Mouse (Mus musculus): ENCODE data around the gene Mcm3. TPM values are rescaled to one million over a fixed set of nuclear protein-coding genes. Genes with fewer than 3 reads are reported as not detected.

The Mcm3 gene
- polyA plus RNA-seq (2015; fragmentation: Nextera tagmentation; extraction: Ambion mirVana): 23.9 and 26.8 TPM in 2 replicates

DNA sequence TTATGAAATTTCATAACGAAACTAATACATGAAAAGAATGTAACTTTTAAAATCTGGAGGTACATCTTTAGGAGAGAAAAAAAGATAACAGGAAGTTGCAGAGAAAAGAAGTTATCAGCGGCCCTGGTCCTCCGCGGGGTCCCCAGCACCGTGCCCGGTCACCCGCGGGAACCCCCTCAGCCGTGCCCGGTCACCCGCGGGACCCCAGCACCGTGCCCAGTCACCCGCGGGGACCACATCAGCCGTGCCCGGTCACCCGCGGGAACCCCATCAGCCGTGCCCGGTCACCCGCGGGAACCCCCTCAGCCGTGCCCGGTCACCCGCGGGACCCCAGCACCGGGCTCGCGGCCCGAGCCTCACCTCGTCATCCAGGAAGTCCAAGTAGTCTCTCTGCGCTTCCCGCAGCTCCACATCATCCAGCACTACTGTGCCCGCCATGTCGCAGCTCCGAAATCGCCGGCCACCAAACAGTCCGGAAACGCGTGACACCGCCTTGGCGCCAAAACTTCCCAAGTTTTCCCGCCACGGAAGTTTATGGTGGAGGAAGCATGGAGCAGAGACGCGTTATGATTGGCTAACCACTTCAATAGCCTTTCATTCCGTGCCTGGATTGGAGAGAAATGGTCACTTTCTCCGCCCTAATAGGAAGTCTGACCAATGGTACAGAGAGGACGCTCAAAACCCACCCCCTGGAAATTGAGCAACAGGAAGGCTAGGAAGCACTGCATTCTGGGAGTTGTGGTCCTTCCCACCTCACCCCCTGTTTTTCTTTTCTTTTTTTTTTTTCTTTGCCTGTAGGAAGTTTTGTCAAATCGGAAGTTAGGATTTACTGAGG, at the start of gene Mcm3:
TSS of gene Mcm3 (minus strand) at position 542 of the 835 bp plus-strand sequence.
- H3K4me2 ChIP-seq: peak within 1 kb of the TSS; percentile 78
- H3K9me3 ChIP-seq: no peaks in the 10 kb centered on the region
- under 1% methylated on average over 52 of the region's 52 CpGs for WGBS
- peaks cover 5% of the 10 kb centered on the region for H3K4me1 ChIP-seq (replicated peaks)
- peak; percentile 100 for ATAC-seq (ENCODE audit: low read depth)
- peak within 1 kb of the TSS; percentile 56; the same call in 1 of the 2 replicates for H3K9ac ChIP-seq
- H3K27ac ChIP-seq (replicated peaks): no peak within 1 kb of the TSS
- peak within 1 kb of the TSS; percentile 54 for H3K4me3 ChIP-seq
- no peaks in the 10 kb centered on the region for H3K27me3 ChIP-seq
- peaks cover 11% of the 10 kb centered on the region; the same call in 1 of the 2 replicates for H3K36me3 ChIP-seq

DNA sequence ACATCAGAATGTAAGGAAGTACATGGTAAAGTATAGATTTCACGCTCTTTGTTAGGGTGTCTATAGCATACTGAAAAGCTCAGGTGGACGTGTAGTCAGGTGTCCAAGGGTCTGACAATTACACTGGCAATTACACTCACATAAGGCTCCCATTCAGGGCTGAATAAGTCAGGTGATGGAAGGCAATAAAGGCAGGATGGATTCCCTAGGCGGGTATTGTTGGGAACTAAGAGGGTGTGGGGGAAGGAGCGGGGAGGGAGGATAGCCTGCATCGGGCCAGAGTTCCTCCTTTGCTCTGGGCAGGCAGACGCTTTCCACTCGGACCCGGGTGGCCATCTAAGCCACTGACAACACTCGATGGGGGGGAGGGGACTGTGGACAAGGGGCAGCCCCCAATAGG, 47.9 kb upstream of the Mcm3 start:
- peak; percentile 71 for ATAC-seq (ENCODE audit: low read depth)
- WGBS: 11% methylated on average over 9 of the region's 9 CpGs

GRCm38 (mm10) chr1:20867241-20867902, 47.3 kb upstream of the Mcm3 start:
- peak overlapping the region; percentile 76 for H3K27ac ChIP-seq (replicated peaks)
- no peak overlapping the region for H3K9ac ChIP-seq
- H3K27me3 ChIP-seq: no peaks in the 10 kb centered on the region
- no peak overlapping the region for H3K4me3 ChIP-seq
- peak; percentile 85 for ATAC-seq (ENCODE audit: low read depth)
- 16% methylated on average over 8 of the region's 8 CpGs for WGBS
- H3K4me2 ChIP-seq: no peak overlapping the region
- H3K4me1 ChIP-seq (replicated peaks): peaks cover 10% of the 10 kb centered on the region
- H3K36me3 ChIP-seq: no peaks in the 10 kb centered on the region
- H3K9me3 ChIP-seq: no peaks in the 10 kb centered on the region

More for the DNA sequence above, 47.9 kb upstream of the Mcm3 start:
- H3K36me3 ChIP-seq: no peaks in the 10 kb centered on the region
- peak overlapping the region; percentile 18; the same call in 1 of the 2 replicates for H3K4me2 ChIP-seq
- peaks cover 10% of the 10 kb centered on the region for H3K4me1 ChIP-seq (replicated peaks)
- no peak overlapping the region for H3K4me3 ChIP-seq
- no peak overlapping the region for H3K9ac ChIP-seq
- H3K27me3 ChIP-seq: no peaks in the 10 kb centered on the region
- H3K9me3 ChIP-seq: no peaks in the 10 kb centered on the region
- peak overlapping the region; percentile 76 for H3K27ac ChIP-seq (replicated peaks)

DNA sequence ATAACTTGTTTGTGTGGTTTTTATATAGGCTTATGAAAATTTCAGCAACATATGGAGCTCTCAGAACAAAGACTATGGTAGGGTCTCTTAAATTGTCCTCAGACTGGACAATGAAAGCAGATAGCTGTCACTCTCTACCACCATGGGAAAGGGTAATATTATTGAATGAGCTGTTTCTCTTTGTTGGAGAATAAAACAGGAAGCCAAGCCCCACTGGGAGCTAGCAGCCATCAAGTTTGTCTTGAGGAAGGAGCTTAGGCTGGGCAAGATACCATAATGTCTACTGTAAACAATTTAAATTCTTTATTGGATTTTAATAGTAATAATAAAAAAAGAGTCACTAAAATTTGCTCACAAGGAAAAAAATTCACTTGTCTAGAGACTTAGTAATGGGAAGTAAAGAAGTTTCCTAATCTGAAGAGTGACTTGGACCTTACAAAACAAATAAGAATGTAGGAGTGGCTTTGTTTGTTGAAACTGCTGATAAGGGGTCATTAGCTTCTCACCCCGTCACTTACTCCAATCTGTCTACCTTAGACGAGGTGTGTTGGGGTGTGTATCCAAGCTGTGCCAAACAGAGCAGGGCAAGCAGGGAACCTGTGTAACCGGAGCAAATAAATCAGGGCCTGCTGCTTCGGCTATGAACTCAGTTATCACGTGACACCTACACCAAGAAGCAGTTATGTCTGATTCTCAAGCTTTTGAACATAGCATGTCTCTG, 43.5 kb upstream of the Mcm3 start:
- Histone ChIP-seq H3K4me1 (replicated peaks) (peaks cover 10% of the 10 kb centered on the region), H3K36me3 (no peaks in the 10 kb centered on the region), H3K4me2 (no peak overlapping the region), H3K9ac (no peak overlapping the region), H3K4me3 (no peak overlapping the region), H3K27ac (replicated peaks) (no peak overlapping the region), H3K27me3 (no peaks in the 10 kb centered on the region), H3K9me3 (no peaks in the 10 kb centered on the region)
- 66% methylated on average over 5 of the region's 5 CpGs for WGBS
- no peak for ATAC-seq (ENCODE audit: low read depth)

GRCm38 (mm10) chr1:20861865-20862264, 41.8 kb upstream of the Mcm3 start:
- no peaks in the 10 kb centered on the region for H3K9me3 ChIP-seq
- H3K27ac ChIP-seq (replicated peaks): no peak overlapping the region
- WGBS: 94% methylated on average over 3 of the region's 3 CpGs
- no peak for ATAC-seq (ENCODE audit: low read depth)
- H3K4me2 ChIP-seq: no peak overlapping the region
- H3K4me3 ChIP-seq: no peak overlapping the region
- H3K27me3 ChIP-seq: no peaks in the 10 kb centered on the region
- H3K9ac ChIP-seq: no peak overlapping the region
- no peaks in the 10 kb centered on the region for H3K4me1 ChIP-seq (replicated peaks)
- no peaks in the 10 kb centered on the region for H3K36me3 ChIP-seq

DNA sequence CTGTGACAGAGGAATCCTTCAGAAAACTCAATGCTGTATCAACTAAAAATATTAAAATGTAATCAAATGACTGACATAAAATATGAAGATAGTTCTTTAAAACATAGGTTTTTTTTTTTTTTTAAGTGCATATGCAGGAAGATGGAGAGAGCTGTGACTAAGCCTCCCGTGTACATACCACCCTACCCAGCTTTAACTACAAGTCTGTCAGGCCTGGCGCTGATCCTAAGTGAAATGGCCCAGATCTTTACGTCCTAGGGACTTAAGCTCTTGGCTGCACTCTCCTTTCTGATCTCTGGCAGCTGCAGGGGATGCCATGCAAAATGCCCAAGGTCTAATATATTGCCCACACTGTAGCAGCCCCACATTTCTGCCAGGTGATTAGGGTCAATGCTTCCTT, 40.7 kb upstream of the Mcm3 start:
- Histone ChIP-seq H3K27ac (replicated peaks) (no peak overlapping the region), H3K36me3 (no peaks in the 10 kb centered on the region), H3K9ac (no peak overlapping the region), H3K4me1 (replicated peaks) (no peaks in the 10 kb centered on the region), H3K27me3 (no peaks in the 10 kb centered on the region), H3K4me2 (no peak overlapping the region), H3K4me3 (no peak overlapping the region), H3K9me3 (no peaks in the 10 kb centered on the region)
- WGBS: 71% methylated on average over 3 of the region's 3 CpGs
- ATAC-seq (ENCODE audit: low read depth): no peak

GRCm38 (mm10) chr1:20856924-20857902, 37.1 kb upstream of the Mcm3 start:
- Histone ChIP-seq H3K9me3 (no peaks in the 10 kb centered on the region; the same call in 1 of the 2 replicates), H3K36me3 (no peaks in the 10 kb centered on the region), H3K27me3 (no peaks in the 10 kb centered on the region), H3K9ac (no peak overlapping the region), H3K4me3 (no peak overlapping the region), H3K4me1 (replicated peaks) (no peaks in the 10 kb centered on the region), H3K4me2 (no peak overlapping the region), H3K27ac (replicated peaks) (no peak overlapping the region)
- 88% methylated on average over 7 of the region's 7 CpGs for WGBS
- ATAC-seq (ENCODE audit: low read depth): no peak

DNA sequence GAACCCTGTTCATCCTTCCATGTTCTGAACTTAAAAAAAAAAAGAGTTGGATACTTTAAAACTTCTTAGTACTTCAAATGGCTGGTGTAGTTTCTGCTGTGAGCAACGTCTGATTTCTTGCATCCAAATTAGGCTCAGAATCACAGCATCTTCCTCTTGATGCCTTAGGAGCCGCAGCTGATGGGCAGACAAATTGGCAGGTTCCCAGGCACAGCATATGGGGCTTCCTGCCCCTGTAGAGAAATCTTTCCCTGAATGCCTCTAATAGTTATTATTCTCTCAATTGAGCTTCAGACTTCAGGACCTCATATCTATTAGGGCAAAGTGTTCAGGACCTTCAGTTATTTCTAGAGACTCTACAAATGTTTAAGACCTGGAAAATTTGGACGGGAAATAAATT, 19.8 kb upstream of the Mcm3 start:
- Histone ChIP-seq H3K4me1 (replicated peaks) (no peaks in the 10 kb centered on the region), H3K27me3 (no peaks in the 10 kb centered on the region), H3K27ac (replicated peaks) (no peak overlapping the region), H3K4me3 (no peak overlapping the region), H3K36me3 (no peaks in the 10 kb centered on the region), H3K9me3 (no peaks in the 10 kb centered on the region), H3K9ac (no peak overlapping the region), H3K4me2 (no peak overlapping the region)
- no peak for ATAC-seq (ENCODE audit: low read depth)
- WGBS: 68% methylated on average over 3 of the region's 3 CpGs

GRCm38 (mm10) chr1:20836551-20837125, 16.5 kb upstream of the Mcm3 start:
- WGBS: 90% methylated on average over 3 of the region's 3 CpGs
- no peaks in the 10 kb centered on the region for H3K9me3 ChIP-seq
- H3K36me3 ChIP-seq: no peaks in the 10 kb centered on the region
- H3K4me2 ChIP-seq: no peak overlapping the region
- no peak for ATAC-seq (ENCODE audit: low read depth)
- no peak overlapping the region for H3K27ac ChIP-seq (replicated peaks)
- H3K27me3 ChIP-seq: no peaks in the 10 kb centered on the region
- H3K4me1 ChIP-seq (replicated peaks): no peaks in the 10 kb centered on the region
- no peak overlapping the region for H3K4me3 ChIP-seq
- no peak overlapping the region for H3K9ac ChIP-seq

GRCm38 (mm10) chr1:20833141-20833511, 13.0 kb upstream of the Mcm3 start:
- Histone ChIP-seq H3K9ac (no peak overlapping the region), H3K4me3 (no peak overlapping the region), H3K4me2 (no peak overlapping the region), H3K36me3 (no peaks in the 10 kb centered on the region), H3K9me3 (no peaks in the 10 kb centered on the region), H3K27me3 (no peaks in the 10 kb centered on the region), H3K27ac (replicated peaks) (no peak overlapping the region), H3K4me1 (replicated peaks) (no peaks in the 10 kb centered on the region)
- 86% methylated on average over 3 of the region's 4 CpGs for WGBS
- ATAC-seq (ENCODE audit: low read depth): no peak
